Mouse (Mus musculus) liver, adult 10 weeks (tissue): ENCODE results near the gene Tlr2. TPM values are rescaled to one million over a fixed set of nuclear protein-coding genes. Genes with fewer than 3 reads are reported as not detected.

Experiments
- polyA plus RNA-seq: library from polyadenylated mRNA; stranded (reverse); fragments of 350-450 nt; fragmentation: Illumina TruSeq; extraction: RNeasy Lipid Tissue Mini Kit (QIAGEN cat#74804); gene quantifications from one replicate; pipeline ENCODE4 v1.2.3, GENCODE M21; 2014; ENCODE audit warnings: low read depth, low replicate concordance

Gene Tlr2
- polyA plus RNA-seq: 1.8 TPM

DNA sequence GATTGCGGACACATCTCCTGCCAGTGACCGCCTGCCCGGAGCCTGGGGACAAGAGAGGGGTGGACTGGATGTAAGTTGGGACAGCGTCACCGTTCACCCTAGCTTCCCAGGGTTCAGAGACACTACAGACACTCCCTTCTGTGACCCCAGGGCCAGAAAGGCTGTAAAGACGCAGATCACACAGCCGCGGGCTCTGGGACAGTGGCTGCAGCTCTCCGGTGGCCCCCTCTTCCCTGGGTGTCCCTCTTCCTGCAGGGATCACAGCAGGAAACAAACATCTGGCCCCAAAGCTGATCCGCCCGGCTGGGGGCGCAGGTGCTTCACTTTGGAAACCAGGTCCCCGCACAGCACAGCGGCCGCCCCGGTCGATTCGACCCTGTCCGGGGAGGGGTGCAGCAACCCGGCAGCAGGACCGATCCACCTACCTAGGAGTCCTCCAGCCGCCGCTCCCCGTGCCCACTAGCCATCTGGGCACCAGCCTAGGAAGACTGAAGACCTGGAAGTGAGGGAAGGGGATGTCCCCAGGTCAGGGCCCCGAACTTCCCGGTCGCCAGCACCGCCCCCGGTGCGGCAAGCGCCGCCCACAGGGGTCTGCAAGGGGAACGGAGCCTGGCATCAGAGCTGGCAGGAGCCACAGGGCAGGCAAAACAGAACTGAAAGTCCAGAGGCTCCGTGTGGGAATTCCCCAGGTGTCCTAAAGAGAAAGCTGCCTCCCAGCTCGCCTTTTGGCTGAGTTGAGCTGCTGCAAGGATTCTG is at the start of gene Tlr2:
Tlr2 (minus strand) TSS at position 673 of the 756 bp plus-strand sequence.

Other genes with a start within 250 kb of the Tlr2 start
- not detected for gene Sfrp2, start 75.4 kb downstream of the Tlr2 start, polyA plus RNA-seq
- gene Tmem131l, start 198.4 kb upstream of the Tlr2 start, polyA plus RNA-seq: 10.9 TPM